Mouse (Mus musculus) kidney, postnatal 10 days (tissue): Measurements from ENCODE around the gene Fam240b.
"Not testable (repeated sequence)": the region's sequence is repeated elsewhere in the genome, so short reads cannot be mapped to it uniquely, and the experiment has no call there.

ENCODE experiments used
- DNase-seq: peaks from one replicate; pipeline ENCODE4 v3.0.0; 2021; ENCODE audit warnings: mixed read lengths

Fam240b gene

DNA sequence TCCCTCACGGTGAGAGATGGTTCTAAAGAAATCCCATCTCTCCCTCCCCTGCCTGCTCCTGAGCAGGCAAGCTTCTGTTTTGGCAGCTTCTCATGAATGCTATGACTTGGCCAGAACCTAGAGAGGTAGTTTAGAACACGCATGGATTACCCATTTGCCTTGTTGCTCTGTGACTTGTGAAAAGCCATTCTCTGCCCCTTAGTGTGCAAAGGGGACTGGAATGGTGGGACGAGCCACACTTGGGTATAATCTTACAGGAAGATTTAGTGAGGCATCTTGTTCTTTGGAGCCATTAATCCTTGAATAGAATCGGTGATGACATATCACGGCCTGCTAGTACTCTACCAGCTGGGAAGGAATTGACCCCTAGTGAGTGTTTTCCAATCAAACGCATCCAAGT lies at the start of gene Fam240b:
Fam240b (minus strand) TSS at position 101 of the 400 bp plus-strand sequence.
- DNase-seq: no peak

DNA sequence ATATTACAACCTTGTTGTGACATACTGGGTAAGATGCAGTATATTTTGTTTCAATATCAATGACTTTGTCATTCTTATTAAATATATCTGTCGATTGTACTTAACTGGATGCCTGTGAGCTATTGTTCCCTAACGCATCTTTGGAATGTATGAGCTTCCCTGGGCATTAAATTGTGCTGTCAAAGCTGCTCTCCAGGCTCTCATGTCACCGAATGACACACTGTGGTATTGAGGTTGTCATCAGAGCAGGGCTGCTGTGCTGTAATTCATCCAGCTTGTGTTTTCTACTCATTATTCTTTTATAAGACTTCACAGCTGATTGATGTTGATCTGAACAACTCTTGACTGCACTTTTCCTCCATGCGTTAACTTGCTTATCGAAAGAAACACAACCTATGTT lies 32.5 kb upstream of the Fam240b start:
- DNase-seq: no peak

DNA sequence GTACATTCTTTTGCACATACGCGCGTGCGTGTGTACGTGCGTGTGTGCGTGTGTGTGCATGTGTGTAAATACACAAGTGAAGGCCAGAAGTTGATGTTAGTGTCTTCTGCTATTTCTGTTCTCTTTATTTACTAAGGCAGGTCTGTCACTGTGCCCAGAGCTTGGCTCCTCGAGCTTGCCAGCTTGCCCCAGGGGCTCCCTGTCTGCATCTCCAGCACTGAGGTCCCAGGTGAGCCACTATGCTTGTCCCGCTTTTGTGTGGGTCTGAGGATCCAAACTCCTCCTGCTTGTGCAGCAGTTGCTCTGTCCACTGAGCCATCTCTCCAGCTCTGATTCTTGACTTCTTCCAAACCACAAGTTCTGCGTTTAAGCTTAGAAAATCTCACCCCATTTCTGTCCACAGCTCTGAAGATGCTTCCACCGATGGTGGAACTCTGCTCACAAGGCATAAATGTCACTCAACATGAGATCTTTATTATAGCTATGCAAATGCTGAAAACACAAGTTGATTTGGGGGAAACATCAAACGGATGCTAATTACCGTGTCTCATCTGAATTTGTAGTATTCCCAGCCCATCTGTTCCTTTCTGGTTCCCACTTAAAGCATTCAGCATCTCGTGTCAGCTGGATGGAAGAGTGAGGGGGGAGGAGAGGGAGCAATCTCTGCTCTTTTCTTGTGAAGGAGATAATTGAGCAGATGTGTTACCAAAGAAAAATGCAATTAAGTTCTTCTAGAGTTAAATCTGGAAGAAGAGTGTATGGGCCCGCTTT lies 29.1 kb upstream of the Fam240b start:
- DNase-seq: no peak

DNA sequence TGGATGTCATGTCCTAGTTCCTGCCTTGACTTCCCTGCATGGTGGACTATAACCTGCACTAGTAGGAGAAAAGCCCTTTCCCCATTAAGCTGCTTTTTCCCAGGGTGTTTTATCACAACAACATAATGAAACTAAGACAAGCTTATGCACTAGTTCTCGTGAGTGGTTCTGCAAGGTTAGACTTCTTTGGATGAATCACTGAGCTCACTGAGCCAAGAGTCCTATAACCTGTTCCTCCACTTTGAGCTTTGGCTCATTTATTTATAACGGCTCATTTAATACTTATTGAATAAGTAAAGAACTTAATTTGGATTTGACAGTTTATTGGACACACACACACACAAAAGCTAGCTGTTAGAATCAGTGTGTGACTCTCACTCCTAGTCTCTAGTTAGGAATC lies 16.7 kb upstream of the Fam240b start:
- no peak for DNase-seq

DNA sequence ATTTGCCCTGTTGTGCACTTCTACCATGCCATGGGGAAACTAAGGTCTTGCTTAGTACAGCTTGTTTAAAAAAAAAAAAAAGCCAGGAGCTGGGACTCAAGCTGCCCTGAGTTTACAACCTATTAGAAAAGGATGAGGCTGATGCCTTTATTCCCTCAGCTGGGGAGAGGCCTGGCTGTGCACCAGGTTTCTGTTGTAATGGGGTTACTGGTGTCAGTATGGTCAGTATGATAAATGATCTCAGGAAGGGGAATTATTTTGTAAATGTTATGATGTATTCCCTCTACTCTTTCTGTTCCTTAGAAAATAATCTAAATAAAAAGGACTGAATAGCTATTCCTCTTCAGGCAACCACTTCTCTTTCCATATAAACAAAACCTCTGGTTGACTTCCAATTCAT lies 14.0 kb upstream of the Fam240b start:
- peak; percentile 14 for DNase-seq

DNA sequence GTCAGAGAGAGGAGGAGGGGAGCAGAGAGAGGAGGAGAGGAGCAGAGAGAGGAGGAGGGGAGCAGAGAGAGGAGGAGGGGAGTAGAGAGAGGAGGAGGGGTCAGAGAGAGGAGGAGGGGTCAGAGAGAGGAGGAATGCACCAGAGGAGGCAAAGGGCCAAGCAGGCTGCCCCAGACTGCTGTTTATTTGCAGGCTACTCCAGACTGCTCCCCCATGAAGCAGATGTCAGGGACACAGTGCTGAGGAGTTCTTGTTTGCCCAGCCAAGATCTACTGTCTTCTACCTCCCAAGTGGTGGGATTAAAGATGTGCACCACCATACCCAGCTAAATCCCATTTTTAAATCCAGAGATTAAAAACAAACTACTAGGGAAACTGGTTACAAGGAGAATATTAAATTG lies 9.8 kb upstream of the Fam240b start:
- DNase-seq: peak; percentile 10

DNA sequence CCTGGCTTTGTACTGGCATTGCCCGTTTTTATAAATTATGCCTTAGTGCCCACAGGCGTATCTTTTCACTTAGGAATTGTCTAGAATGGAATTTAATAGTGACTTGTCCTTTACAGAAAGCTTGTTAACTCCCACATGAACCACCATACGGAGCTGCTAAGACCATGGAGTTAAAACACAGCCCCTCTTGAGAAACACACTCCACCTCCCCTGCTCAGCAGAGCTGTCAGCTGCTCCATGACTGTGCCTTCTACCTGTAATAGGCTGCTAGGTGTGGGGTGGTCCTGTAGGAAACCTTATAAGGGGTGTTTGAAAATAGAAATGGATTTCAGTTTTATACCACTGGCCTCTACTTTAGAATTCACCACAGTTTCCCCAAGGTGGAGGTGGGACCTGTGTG lies 5.2 kb upstream of the Fam240b start:
- DNase-seq: no peak

DNA sequence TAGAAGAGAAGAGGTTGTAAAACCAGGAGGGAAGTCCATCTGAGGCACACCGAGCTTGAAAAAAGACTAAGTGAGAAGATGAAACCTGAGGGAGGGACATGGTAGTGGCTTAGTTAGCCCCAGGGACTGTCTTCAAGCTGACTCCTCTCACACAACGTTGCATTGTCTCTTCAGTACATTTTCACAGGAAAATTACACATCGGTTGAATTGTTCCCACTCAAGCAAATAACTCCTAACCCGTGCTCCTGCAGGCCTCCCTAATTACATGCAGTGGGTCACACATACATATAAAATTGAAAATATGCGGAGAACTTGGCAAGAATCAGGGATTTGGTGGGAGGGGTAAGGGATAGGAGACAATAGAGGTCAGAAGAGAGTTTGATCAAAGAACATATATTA lies 4.0 kb downstream of the Fam240b start:
- DNase-seq: no peak

DNA sequence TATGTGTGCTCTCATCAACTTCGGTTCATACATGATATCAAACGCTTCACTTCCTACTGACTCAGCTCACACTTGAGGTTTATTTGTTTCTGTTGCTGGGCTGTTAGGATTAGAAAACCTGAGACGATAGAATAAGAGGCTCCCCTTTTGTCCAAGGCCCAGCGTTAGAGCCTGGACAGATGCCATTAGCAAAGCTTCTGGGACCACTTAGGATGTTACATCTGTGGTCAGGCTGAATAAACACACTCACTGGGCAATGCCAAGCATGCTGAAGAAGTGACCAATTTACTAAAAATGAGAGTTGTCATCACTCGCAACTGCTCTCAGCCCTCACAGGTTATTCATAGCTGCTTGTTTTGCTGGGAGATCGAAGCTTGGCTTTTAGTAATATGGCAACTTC lies 7.7 kb downstream of the Fam240b start:
- no peak for DNase-seq

DNA sequence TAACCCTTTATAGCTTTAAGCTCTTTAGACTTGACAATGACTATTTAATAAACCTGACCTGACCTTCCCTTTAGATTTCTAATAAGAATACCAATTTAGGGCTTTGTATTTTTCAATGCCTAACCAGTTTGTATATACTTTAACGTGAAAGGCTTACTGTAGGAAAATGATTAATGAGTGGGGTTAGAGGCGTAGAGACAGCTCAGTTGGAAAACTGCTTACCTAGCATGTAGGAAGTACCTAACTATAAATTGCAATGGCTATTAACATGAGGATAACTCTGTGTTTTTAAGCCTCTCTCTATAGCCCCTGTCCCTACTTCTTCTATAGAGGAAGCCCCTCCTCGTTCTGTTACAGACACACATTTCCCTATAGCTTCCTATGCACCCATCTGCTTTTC lies 17.6 kb downstream of the Fam240b start:
- no peak for DNase-seq

DNA sequence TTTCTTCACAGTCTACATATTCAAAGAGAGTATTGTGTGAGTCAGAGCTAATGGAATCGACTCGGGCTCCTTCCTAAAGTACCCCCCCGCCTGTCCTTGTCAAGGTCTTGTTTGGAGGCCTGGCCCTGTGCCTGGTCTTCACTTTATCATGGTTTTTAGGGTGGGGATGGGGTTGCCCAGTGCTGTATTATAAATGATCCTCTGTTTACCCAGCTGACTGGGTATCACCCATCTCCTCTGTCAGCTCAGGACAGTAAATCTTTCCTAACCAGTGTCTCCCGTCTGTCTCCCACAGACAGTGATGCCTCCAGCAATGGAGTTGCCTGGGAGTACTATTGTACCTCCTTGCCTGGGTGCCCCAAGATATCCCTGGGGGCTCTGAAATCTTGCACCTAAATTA lies 19.6 kb downstream of the Fam240b start:
- DNase-seq: no peak

DNA sequence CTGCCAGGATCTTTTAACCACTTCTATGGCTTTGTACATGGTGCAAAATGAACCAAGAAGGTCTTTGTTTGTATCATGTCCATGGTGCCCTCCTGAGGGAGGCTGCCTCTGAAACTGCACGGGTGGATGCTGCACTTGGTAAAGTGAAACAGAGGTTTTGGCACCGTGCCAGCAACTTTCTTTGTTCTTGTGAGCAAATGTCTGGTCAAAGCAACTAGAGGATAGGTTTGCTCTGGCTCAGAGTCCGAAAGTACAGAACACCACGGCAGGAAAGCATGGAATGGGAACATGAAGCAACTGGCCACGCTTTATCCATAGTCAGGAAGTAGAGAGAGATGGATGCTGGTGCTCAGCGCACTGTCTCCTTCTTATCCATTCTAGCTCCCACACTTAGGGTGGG lies 29.7 kb downstream of the Fam240b start:
- peak; percentile 62 for DNase-seq

DNA sequence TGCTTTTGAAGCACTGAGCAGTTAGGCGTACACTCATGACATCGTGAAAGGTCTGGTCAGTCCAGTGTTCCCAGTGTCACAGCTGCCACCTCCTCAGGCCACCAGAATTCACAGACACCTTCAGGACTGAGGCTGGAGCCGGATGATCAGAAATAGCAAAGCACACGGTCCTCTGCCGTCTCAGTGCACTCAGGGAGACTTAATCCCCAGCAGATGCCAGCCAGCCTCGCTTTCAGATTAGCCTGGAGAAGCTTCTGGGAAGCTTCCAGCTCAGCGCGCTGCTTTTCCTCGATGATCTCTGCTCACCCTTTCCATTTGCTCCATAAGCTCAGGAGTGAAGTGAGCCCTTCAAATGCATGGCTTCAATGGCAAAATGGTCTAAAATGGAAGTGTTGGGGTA lies 32.4 kb downstream of the Fam240b start:
- DNase-seq: no peak

DNA sequence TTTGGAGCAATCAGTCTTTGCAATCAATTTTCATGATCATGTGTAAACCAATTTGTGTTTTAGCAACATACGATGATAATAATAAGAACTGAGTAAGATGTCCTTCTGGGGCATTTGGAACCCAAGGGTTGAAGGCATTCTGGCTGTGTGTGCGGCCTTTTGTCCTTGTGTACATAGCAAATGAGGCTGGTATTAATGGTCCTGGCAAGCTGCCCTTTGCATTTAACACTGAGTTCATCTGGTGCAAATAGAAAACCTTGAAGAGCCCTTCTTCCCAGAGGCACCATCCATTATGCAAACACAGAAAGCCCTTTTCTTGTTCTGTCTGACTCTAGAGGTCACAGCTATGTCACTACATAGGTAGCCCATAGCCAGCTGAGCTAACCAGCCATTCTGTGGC lies 35.0 kb downstream of the Fam240b start:
- peak; percentile 17 for DNase-seq

DNA sequence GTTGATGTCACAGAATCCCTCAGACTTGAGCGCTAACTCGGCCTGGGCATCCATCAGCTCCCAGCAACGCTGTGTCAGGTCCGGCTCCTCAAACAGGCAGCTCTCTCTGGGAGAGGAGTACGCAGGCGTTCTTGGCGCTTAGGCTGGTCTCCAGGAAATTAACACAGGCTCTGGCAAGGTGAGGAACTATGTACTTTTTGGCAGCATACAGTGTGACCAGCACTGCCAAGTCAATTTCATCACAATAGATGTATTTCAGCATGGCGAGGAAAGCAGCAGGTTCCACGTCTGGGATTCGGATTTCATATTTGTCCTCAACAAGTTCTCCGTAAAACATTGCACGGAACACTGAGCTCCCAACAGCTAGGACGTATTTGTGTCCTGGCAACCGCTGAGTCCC lies 39.4 kb downstream of the Fam240b start:
- no peak for DNase-seq

DNA sequence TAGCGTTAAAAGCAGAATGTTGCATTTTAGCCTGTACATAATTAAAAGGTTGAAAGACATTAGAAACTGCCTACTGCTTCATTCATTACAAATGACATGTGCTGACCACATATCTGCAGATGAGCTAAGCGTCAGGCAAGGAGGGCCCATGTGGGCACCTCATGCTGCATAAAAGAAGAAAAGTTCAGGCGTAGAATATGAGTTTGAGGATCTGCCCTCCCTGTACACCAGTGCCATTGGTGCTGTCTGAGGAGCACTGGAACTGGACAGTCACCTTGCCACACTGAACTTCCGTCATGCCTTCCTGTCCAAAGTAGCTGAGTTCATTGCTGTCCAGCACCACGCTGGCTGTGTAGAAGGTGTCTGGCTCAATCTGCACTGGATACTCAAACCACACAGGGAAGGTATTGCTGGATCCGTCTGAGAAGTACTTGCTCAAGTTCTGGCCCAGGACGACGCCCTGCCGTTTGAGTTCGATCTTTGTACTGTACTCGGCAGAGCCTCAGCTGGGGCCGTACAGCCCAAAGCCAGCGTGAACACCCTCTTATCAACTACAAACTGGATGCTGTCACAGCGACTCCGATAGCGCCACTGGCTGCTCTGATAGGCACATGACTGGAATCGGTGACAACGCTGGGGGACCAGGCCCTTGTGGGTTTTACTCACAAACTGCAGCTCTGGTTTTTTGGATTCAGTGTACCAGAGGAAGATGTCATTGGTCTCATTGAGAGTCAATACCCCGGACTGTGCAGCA lies 40.2 kb downstream of the Fam240b start:
- DNase-seq: not testable (repeated sequence)

DNA sequence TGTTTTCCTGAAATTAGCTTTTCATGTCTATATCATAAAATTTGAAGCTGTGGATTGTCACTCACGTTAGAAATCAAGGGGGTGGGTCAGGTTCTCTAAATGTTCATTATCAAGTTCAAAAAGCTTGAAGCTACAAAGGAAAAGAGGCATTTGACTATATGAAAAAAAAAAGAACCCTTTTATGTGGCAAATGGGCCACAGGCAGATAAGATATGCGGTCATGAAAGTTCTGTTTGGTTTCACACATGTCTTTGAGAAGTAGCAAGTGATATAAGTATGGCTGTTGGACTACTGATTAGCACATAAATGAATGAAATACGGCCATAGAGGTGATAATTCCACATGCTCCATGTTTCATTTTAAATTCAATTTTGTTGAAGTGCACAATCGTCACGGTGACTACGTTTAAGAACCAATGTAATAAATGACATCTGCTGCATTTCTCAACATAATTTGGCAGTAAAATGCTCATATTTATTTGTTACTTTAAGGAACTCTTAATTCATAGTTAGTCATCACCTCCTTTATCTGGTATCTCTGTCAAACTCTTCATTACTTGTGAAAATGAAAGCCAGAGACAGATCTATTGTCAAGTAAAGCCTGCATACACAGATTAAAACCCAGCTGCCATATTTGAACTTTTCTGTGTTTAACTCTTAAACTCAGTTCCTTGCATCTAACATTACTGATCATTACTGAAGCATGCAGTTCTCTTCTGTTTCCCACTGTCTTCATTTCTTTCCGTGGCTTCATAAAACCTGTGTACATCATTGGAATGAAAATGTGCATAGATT lies 47.4 kb downstream of the Fam240b start:
- no peak for DNase-seq

DNA sequence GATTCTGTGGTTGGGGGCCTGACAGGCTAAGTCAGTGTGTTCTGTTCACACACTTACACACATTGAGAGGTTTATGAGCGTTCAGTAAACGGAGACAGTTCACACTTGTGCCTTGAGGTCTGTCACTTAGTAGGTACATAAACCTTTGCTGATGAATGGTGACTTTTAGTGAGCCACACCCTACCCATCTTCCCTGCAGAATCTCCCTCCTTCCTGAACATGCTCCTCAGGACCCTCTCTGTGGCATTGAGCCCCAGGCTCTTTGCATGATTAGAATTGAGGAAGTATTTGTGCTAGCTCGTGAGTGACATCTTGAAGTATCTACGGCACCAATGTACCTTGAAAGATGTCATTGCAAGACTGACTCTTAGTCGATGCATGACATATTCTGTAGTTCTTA lies 48.9 kb downstream of the Fam240b start:
- no peak for DNase-seq

DNA sequence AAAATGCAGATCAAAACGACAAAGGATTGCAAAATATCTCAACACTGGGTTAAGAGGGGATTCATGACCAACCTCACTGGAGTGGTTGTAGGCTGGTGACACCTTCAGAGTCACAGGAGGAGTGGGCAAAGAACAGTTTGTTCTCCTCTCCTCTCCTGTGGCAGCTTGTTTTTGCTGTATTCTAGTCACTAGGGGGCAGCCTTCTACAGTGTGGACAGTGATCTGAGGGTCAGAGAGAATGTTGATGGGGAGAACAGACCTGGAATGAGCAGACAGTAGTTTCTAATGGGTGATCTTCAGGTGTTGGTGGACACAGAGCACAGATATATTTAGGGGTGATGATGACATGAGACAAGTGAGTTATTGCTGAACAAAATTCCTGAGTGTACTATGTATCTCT lies 49.6 kb downstream of the Fam240b start:
- peak; percentile 41 for DNase-seq

DNA sequence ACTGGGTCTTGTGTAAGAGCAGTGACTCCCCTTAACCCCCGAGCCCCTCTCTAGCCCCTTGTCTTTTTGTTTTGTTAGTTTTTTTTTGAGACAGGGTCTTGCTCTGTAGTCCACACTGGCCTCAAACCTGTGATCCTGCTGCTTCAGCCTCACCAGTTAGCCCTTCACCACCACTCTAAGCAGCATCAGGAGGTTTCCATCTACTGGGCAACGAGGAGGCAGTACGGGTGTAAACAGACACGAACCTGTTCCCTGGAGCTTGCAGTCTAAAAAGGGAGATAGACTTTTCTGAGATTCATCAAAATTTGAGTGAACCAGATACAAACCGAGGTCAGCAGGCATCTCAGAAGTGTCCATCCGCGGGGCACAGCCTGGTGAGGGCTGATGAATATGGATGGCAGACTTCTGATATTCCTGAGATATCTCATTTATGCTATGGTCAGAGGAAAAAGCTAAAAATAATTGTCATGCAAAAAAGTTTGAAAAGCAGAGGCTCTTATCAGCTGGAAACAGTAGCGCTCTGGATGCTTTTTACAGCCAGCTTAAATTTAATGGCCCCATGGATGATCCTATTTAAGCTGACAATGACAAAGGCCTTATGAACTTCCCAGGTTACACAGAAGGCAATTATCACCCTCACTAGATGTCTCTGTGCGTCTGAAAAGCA lies 52.2 kb downstream of the Fam240b start:
- no peak for DNase-seq

DNA sequence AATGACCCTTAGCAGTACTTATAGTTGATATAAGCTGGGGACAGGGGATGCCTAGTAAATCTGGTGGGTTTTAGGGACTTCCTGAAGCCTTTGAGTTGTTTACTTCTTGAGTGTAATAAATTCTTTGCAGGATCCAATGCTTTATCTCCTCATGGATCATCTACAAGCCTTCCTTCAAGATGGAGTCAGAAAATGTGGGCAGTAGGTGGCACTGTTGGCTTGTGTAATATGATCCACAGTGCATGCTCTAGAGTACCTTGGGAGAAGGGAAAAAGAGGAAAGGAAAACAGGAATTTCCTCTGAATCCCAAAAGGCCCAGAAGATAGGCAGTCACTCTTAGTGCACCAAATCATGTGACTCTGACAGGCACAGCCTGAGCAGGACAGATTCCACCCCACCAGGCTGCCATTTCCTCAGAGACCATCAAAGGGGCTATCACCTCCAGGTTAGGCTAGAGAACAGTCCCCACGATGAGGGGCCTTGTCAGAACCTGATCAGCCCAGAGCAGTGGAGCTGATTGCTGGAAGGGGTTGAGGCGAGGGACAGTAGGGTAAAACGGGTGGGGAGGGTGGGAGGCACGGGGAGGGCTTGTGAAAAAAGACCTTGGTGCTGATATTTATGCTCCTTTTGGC lies 54.2 kb downstream of the Fam240b start:
- DNase-seq: peak; percentile 76

DNA sequence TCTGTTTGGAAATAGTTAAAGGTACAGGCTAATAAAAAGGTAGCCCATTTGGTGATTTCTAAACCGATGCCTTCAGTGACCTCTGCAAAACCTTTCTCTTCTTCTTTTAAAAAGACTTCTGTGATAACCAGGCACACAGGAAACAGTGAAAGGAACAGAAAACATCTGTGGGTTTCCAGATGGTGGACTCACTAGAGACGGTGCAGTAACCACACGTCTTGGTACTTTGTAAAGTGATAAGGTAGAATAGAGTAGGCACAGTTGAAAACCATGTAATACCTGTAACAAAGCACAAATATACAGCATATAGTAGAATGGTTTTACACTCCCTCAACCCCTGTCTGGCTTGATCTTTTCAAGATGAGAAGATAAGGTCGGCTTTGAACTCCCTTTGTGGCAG lies 57.0 kb downstream of the Fam240b start:
- no peak for DNase-seq

DNA sequence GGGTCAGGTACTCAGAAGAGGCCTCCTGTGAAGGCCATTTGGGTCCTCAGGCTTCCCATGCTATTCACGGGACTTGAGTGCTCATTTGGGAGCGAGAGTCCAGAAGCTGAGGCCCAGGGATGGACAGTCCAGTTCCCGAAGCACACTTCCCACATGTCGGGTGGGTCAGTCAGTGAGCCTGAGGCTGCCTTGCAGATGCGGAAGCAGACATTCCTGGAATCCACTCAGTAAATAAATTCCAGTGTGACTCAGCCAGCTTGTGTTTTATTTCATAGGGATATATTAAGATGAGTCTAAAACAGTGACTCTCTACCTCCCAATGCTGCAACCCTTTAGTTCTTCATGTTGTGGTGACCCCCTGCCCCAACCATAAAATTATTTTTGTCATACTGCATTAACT lies 58.1 kb downstream of the Fam240b start:
- no peak for DNase-seq
